Mouse (Mus musculus) limb, embryonic 14.5 days (tissue): Measurements from ENCODE around the gene Srcin1. TPM values are rescaled to one million over a fixed set of nuclear protein-coding genes. Genes with fewer than 3 reads are reported as not detected.

ENCODE experiments used
- ATAC-seq: fragments of 200-750 bp; cut with Nextera tagmentation; 2 replicates; pipeline ENCODE4 v1.8.0; 2017; ENCODE audit warnings: low read depth, moderate number of reproducible peaks, moderate TSS enrichment; ENCODE audit not compliant: low FRiP score
- DNase-seq: peaks from one replicate; pipeline ENCODE4 v3.0.0-alpha.2; 2015; ENCODE audit warnings: low spot score
- H3K27ac ChIP-seq: fragments of 300-500 bp; sonication (generic); replicated peaks from 2 replicates; pipeline ENCODE4 v1.5.1; 2014; ENCODE audit warnings: low read depth, mild to moderate bottlenecking, low read length, moderate library complexity, mixed read lengths
- H3K27me3 ChIP-seq: fragments of 300-500 bp; sonication (generic); 2 replicates; pipeline ENCODE4 v1.6.1; 2014; ENCODE audit warnings: low read length, mixed read lengths; ENCODE audit not compliant: control insufficient read depth, insufficient read depth
- H3K36me3 ChIP-seq: fragments of 300-500 bp; sonication (generic); 2 replicates; pipeline ENCODE4 v1.6.1; 2014; ENCODE audit warnings: mild to moderate bottlenecking, low read length, moderate library complexity, mixed read lengths; ENCODE audit not compliant: control insufficient read depth, insufficient read depth
- H3K4me1 ChIP-seq: fragments of 300-500 bp; sonication (generic); 2 replicates; pipeline ENCODE4 v1.6.1; 2014; ENCODE audit warnings: antibody characterized with exemption, low read length, mixed read lengths; ENCODE audit not compliant: control insufficient read depth, insufficient read depth
- H3K4me2 ChIP-seq: fragments of 300-500 bp; sonication (generic); replicated peaks from 2 replicates; pipeline ENCODE4 v1.6.1; 2014; ENCODE audit warnings: low read depth, mild to moderate bottlenecking, low read length, moderate library complexity; ENCODE audit not compliant: severe bottlenecking
- H3K4me3 ChIP-seq: fragments of 300-500 bp; sonication (generic); replicated peaks from 2 replicates; pipeline ENCODE4 v1.5.1; 2014; ENCODE audit warnings: low read length
- H3K9ac ChIP-seq: fragments of 300-500 bp; sonication (generic); 2 replicates; pipeline ENCODE4 v1.6.1; 2014; ENCODE audit warnings: mild to moderate bottlenecking, low read depth, low read length, moderate library complexity; ENCODE audit not compliant: severe bottlenecking
- H3K9me3 ChIP-seq: fragments of 300-500 bp; sonication (generic); 2 replicates; pipeline ENCODE4 v1.6.1; 2016; ENCODE audit warnings: low read length; ENCODE audit not compliant: control insufficient read depth
- POLR2A ChIP-seq: fragments of 200-500 bp; IDR thresholded peaks from 2 replicates; pipeline ENCODE4 v1.8.0; 2012; ENCODE audit warnings: inconsistent platforms, mild to moderate bottlenecking, moderate library complexity, borderline replicate concordance; ENCODE audit not compliant: insufficient read depth, insufficient read length; ENCODE audit errors: extremely low read depth
- WGBS: fragments of 180-500 bp; shearing (Covaris S2); extraction: QIAGEN DNeasy Blood & Tissue Kit; methylation state at CpG from one replicate; pipeline ENCODE4 v1.1.7; 2014; 5-methylcytosine and 5-hydroxymethylcytosine counted together
- polyA plus RNA-seq, 2 experiments: library from polyadenylated mRNA; depleted of rRNA in 1 of 2; stranded (reverse) in 1 of 2; unstranded in 1 of 2; fragments of >200 nt; fragmentation: Nextera tagmentation in 1 of 2; extraction: Ambion mirVana in 1 of 2; gene quantifications; 2 replicates each; pipeline versions ENCODE4 v1.2.1 to v1.2.3; 2012 to 2014

Gene Srcin1
- polyA plus RNA-seq, 2 experiments = 0.39 to 4.0 TPM

DNA sequence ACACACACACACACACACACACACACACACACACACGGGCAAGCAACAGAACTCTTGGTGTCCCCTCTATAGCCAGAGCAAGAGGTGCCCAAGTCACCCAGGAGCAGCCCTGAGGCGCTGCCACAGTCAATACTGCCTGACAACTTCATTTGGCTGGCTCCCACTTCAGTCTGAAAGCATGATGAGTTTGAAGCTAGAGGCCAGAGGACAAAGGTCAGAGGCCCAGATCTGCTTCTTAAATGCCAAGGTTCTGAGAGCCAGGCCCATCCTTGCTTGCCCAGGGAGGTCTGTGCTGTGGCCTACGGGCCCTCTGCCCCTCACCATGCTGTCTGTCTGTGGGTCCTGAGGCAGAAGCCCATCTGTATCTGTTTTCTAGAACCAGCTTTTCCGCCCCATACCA, 18.1 kb downstream of the Srcin1 start:
- Histone ChIP-seq H3K27ac (no peak overlapping the region), H3K4me1 (peaks cover 2% of the 10 kb centered on the region; the same call in 1 of the 2 replicates), H3K27me3 (peaks cover 4% of the 10 kb centered on the region; the same call in 1 of the 2 replicates), H3K4me2 (no peak overlapping the region), H3K9me3 (no peaks in the 10 kb centered on the region), H3K9ac (no peak overlapping the region), H3K36me3 (no peaks in the 10 kb centered on the region), H3K4me3 (no peak overlapping the region)
- no peak for TF ChIP-seq POLR2A
- ATAC-seq (no peak), DNase-seq (no peak)
- WGBS = 48% methylated on average over 4 of the region's 4 CpGs

DNA sequence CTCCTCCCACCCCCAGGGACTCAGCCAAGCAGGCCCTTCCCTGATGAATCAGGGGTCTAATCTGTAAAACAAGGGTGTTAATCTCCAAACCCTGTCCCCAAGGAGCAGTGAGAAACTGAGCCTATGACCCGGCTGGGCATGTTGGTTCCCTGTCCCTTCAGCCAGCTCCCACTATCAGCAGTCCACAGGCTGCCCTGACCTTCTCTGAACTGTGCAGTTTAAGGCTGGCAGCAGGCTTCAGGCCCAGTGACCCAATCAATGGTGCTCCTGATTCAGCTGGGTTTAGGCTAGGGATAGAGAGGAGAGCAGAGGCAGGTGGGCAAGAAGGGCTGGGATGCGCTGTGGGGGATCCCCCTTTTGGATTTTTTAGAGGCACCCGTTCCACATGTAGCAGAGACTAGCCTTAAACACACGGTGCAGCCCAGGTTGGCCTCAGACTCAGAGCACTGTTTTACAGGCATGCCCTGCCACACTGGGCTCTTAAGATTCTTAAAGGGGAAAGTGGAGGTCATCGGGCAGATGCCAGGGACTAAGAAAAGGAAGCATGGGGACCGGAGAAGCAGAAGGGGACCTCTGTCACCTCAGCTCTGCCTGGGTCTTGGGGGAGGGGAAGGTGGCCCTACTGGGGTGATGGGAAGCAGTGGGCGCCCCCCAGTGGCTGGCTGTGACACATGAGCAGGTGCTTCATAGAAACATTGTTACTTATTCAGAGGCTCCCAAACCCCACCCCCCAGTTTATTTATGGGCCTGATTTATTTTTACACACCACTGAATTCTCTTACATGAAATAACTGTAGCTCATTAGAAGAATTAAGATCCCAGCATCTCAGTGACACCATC, 19.2 kb downstream of the Srcin1 start:
- Histone ChIP-seq H3K9me3 (no peaks in the 10 kb centered on the region), H3K27me3 (peaks cover 10% of the 10 kb centered on the region), H3K36me3 (no peaks in the 10 kb centered on the region), H3K4me3 (no peak overlapping the region), H3K4me2 (no peak overlapping the region), H3K4me1 (peaks cover 2% of the 10 kb centered on the region; the same call in 1 of the 2 replicates), H3K27ac (no peak overlapping the region), H3K9ac (no peak overlapping the region)
- DNase-seq (no peak), ATAC-seq (no peak)
- WGBS = 18% methylated on average over 7 of the region's 7 CpGs
- TF ChIP-seq POLR2A = no peak

DNA sequence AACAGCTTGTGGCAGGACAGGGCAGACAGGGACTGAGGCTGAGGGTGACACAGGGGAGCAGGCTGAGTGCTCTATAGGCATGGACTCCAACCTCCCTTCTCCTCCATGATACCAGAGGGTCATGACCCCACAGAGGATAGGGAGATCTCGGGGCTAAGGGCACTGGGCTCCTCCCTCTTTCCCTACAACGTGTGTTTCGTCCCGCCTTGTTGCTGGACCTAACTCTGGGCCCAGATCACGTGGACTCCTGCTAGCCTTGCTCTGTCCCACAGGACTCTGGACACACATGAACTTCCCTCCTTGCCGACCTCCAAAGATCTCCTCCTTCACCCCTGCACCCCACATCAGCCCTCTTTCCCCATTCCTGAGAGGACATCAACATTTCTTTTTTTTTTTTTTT, 20.8 kb downstream of the Srcin1 start:
- no peak overlapping the region for H3K4me3 ChIP-seq
- no peak for TF ChIP-seq POLR2A
- peaks cover 23% of the 10 kb centered on the region for H3K27me3 ChIP-seq
- no peak for ATAC-seq
- no peak overlapping the region for H3K27ac ChIP-seq
- WGBS = 43% methylated on average over 6 of the region's 6 CpGs
- H3K4me1 ChIP-seq = 0 out of 2 replicates have a peak, but pooled peaks cover 2% of the 10 kb centered on the region
- no peaks in the 10 kb centered on the region for H3K9me3 ChIP-seq
- DNase-seq = no peak
- H3K4me2 ChIP-seq = no peak overlapping the region
- H3K36me3 ChIP-seq = no peaks in the 10 kb centered on the region
- H3K9ac ChIP-seq = no peak overlapping the region

DNA sequence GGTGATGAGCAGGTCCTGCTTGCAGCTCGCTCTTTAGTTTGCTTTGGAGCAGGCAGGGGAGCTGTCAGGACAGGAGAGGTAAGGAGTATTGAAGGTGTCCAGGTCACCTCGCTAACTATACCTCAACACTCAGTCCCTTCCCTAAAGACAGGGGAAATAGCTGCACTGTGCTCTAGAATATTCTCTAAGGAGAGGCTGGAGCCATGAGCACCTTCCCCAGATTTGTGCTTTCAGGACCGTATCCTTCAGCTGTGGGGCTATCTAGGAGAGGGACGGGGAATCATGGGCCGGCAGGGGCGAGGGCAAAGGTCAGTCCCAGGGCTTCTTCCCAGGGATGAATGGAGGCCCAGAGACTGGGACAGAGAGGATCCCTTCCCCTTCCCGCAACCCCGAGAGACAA, 23.8 kb downstream of the Srcin1 start:
- no peaks in the 10 kb centered on the region for H3K4me1 ChIP-seq
- no peak overlapping the region for H3K27ac ChIP-seq
- no peaks in the 10 kb centered on the region for H3K36me3 ChIP-seq
- H3K9ac ChIP-seq = no peak overlapping the region
- no peak for TF ChIP-seq POLR2A
- no peaks in the 10 kb centered on the region for H3K9me3 ChIP-seq
- DNase-seq (no peak), ATAC-seq (no peak)
- no peak overlapping the region for H3K4me2 ChIP-seq
- no peak overlapping the region for H3K4me3 ChIP-seq
- peaks cover 51% of the 10 kb centered on the region for H3K27me3 ChIP-seq
- WGBS = 16% methylated on average over 8 of the region's 8 CpGs

DNA sequence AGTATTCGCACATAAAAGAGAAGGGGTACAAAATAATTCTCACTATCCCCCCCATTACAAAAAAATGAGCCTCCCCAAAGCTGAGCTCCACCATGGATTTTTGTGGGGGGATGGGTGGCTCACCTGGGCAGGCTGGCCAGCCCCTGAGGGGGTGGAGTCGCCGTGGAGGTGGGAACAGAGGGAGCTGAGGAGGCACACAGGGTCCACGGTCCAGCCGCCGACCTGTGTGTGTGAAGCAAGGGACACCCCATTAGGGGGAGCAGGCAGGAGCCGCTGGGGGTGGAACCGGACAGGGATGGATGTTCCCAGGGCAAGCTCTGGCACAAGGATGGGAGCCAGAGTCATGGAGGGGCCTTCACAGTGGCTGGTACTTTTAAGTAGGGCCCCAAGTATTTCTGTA, 27.2 kb downstream of the Srcin1 start:
- no peak for DNase-seq
- Histone ChIP-seq H3K4me1 (peaks cover 3% of the 10 kb centered on the region; the same call in 1 of the 2 replicates), H3K27ac (no peak overlapping the region), H3K4me3 (no peak overlapping the region), H3K9ac (no peak overlapping the region), H3K9me3 (no peaks in the 10 kb centered on the region), H3K36me3 (no peaks in the 10 kb centered on the region), H3K4me2 (no peak overlapping the region), H3K27me3 (peaks cover 73% of the 10 kb centered on the region)
- no peak for TF ChIP-seq POLR2A
- no peak for ATAC-seq
- WGBS = 43% methylated on average over 8 of the region's 8 CpGs
